Mouse (Mus musculus) megakaryocyte, embryonic 14.5 days (primary cell): ENCODE results near the gene Ctdspl.

ENCODE experiments used
- FLI1 ChIP-seq: IDR thresholded peaks from 2 replicates; pipeline ENCODE4 v1.6.1; 2012; ENCODE audit warnings: low read length, inconsistent platforms, mixed read lengths
- GATA1 ChIP-seq: IDR thresholded peaks from 3 replicates; pipeline ENCODE4 v1.6.1; 2012; ENCODE audit warnings: mixed read lengths, low read length, inconsistent platforms, borderline replicate concordance

GRCm38 (mm10) chr9:118925286-118926110 lies 755 bp upstream of the Ctdspl start:
- TF ChIP-seq GATA1 (no peak), FLI1 (no peak)
